20 mouse cellular contexts compared by ENCODE assay signal in the genomic region with DNA sequence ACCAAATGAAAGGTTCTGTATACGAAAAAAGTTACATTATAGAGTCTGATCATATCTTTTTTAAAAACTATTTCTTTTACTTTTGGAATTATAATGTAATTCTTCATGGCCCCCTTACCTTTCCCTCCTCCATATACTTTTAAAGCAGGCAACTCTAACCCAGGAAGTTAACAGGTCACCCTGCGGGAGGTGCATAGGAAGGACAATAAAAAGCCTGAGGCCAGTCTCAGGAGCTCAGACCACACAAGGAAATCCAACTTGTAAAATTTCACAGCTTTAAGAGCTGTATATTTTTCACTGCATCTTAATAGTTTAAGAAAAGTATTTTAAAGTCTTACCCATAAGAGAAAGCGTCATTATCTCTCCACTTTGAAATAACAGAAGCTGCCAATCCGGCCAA. TPM values are rescaled to one million over a fixed set of nuclear protein-coding genes. Genes with fewer than 3 reads are reported as not detected.
A peak's percentile ranks its signal among the peaks of the same experiment; 100 is the strongest.
DNase-seq lines count a peak whose midpoint lies in the region; ATAC-seq lines count a peak whose summit lies in the region.
"Had no signal": no experiment of that assay in that cellular context is flagged by ENCODE, and none has a peak within 500 bp of the region (broad histone marks: within the 10 kb centered on the region; RNA-seq: fewer than 3 reads in every experiment).

No protein-coding gene starts in this region.

- H3K4me1 ChIP-seq in kidney, embryonic 16.5 days (ENCODE audit: insufficient read depth, low read length), result peaks cover 15% of the 10 kb centered on the region
- peaks cover 5% of the 10 kb centered on the region; the same call in 1 of the 2 replicates for H3K4me1 ChIP-seq in intestine, embryonic 16.5 days (ENCODE audit: control insufficient read depth, insufficient read depth, low read length)
- H3K4me1 ChIP-seq: forebrain, embryonic 13.5 days; forebrain, embryonic 15.5 days had no signal

- no peaks in the 10 kb centered on the region for H3K9me3 ChIP-seq in kidney, embryonic 16.5 days (ENCODE audit: low read length)
- no peaks in the 10 kb centered on the region for H3K9me3 ChIP-seq in intestine, embryonic 16.5 days (ENCODE audit: control insufficient read depth, low read length)
- H3K9me3 ChIP-seq: embryonic facial prominence, embryonic 10.5 days; embryonic facial prominence, embryonic 12.5 days; forebrain, embryonic 13.5 days; forebrain, embryonic 15.5 days had no signal

- no peak overlapping the region for H3K4me3 ChIP-seq in kidney, embryonic 16.5 days (ENCODE audit: low read length)
- H3K4me3 ChIP-seq in intestine, embryonic 16.5 days (ENCODE audit: low read length), result no peak overlapping the region; the same call in 1 of the 2 replicates
- H3K4me3 ChIP-seq: embryonic facial prominence, embryonic 10.5 days; embryonic facial prominence, embryonic 12.5 days; forebrain, embryonic 13.5 days; forebrain, embryonic 15.5 days had no signal

- peaks cover 23% of the 10 kb centered on the region; the same call in 1 of the 2 replicates for H3K36me3 ChIP-seq in kidney, embryonic 16.5 days (ENCODE audit: insufficient read depth, low read length)
- H3K36me3 ChIP-seq in intestine, embryonic 16.5 days (ENCODE audit: control insufficient read depth, insufficient read depth, low read length), result peaks cover 3% of the 10 kb centered on the region; the same call in 1 of the 2 replicates

- 0 out of 2 replicates have a peak overlapping the region, but pooled peaks have one; percentile 6 for H3K4me2 ChIP-seq in kidney, embryonic 16.5 days (replicated peaks; ENCODE audit: low read depth, low read length)
- H3K4me2 ChIP-seq in intestine, embryonic 16.5 days (ENCODE audit: low read depth, low read length), result peak overlapping the region; percentile 25; the same call in 1 of the 2 replicates
- H3K4me2 ChIP-seq: embryonic facial prominence, embryonic 12.5 days; forebrain, embryonic 13.5 days; forebrain, embryonic 15.5 days had no signal

- no peaks in the 10 kb centered on the region for H3K27me3 ChIP-seq in kidney, embryonic 16.5 days (ENCODE audit: insufficient read depth, low read length)
- H3K27me3 ChIP-seq in intestine, embryonic 16.5 days (replicated peaks; ENCODE audit: control insufficient read depth, insufficient read depth, low read length), result no peaks in the 10 kb centered on the region
- H3K27me3 ChIP-seq: CH12.LX; embryonic facial prominence, embryonic 12.5 days; forebrain, embryonic 13.5 days; forebrain, embryonic 15.5 days; Patski had no signal

- H3K9ac ChIP-seq in kidney, embryonic 16.5 days (replicated peaks; ENCODE audit: low read length), result no peak overlapping the region
- H3K9ac ChIP-seq in intestine, embryonic 16.5 days (ENCODE audit: low read depth, low read length), result no peak overlapping the region
- H3K9ac ChIP-seq: embryonic facial prominence, embryonic 12.5 days; forebrain, embryonic 13.5 days; forebrain, embryonic 15.5 days had no signal

- no peak for DNase-seq in kidney, adult 18-20 months
- DNase-seq in R1 (ENCODE audit: low read depth, low spot score), result peak; percentile 13
- DNase-seq in ovary, postnatal 14 days (ENCODE audit: low spot score), result no peak
- no peak for DNase-seq in adrenal gland, adult 2 months
- DNase-seq: adrenal gland, adult 8-10 months; B cell, adult 2 months; cerebellum, adult 11-12 months; cerebellum, adult 2 months; cerebellum, adult 9-10 months; cerebellum, postnatal 10 days; cerebellum, postnatal 25 days had no signal

- H3K27ac ChIP-seq in kidney, embryonic 16.5 days (ENCODE audit: low read length), result peak overlapping the region; percentile 23; the same call in 1 of the 2 replicates
- H3K27ac ChIP-seq in intestine, embryonic 16.5 days (ENCODE audit: low read length), result peak overlapping the region; percentile 60; the same call in 1 of the 2 replicates
- H3K27ac ChIP-seq: embryonic facial prominence, embryonic 12.5 days; forebrain, embryonic 13.5 days; forebrain, embryonic 15.5 days had no signal

- no peak for ATAC-seq in kidney, embryonic 16.5 days (ENCODE audit: low FRiP score, low TSS enrichment)
- peak; percentile 83 for ATAC-seq in intestine, embryonic 16.5 days
- ATAC-seq: CD4-positive, CD25-positive, alpha-beta regulatory T cell, adult 4 months; forebrain, embryonic 13.5 days; forebrain, embryonic 15.5 days; Patski had no signal

- WGBS in kidney, embryonic 16.5 days, result 46% methylated on average over 4 of the region's 4 CpGs
- 62% methylated on average over 4 of the region's 4 CpGs for WGBS in intestine, embryonic 16.5 days

RNA-seq across cellular contexts. Expression of a gene that starts 14.6 kb away (rescaled TPM):
- polyA plus RNA-seq in kidney, embryonic 16.5 days (2015; fragmentation: Nextera tagmentation; extraction: Ambion mirVana), result 30.8 and 31.4 TPM in 2 replicates
- 36.2 and 38.0 TPM in 2 replicates for polyA plus RNA-seq in intestine, embryonic 16.5 days (2015; fragmentation: Nextera tagmentation; extraction: Ambion mirVana)
- 10 to 100 TPM; 26.8 to 34.5 TPM for total RNA-seq in adrenal gland, adult 2 months (2021)
- 5.9 and 7.3 TPM in 2 replicates for polyA plus RNA-seq in adrenal gland, adult 2 months (2012; rRNA removed)

RNA-seq across cellular contexts. Expression of a gene that starts 14.7 kb away (rescaled TPM):
- polyA plus RNA-seq in kidney, embryonic 16.5 days (2015; fragmentation: Nextera tagmentation; extraction: Ambion mirVana), result 21.5 and 22.0 TPM in 2 replicates
- polyA plus RNA-seq in intestine, embryonic 16.5 days (2015; fragmentation: Nextera tagmentation; extraction: Ambion mirVana), result 14.9 and 17.0 TPM in 2 replicates
- total RNA-seq in adrenal gland, adult 2 months (2021), result 10 to 100 TPM; 16.3 to 22.7 TPM
- 34.7 and 37.9 TPM in 2 replicates for polyA plus RNA-seq in adrenal gland, adult 2 months (2012; rRNA removed)
